Comparison of ENCODE assay signal across 8 mouse cellular contexts in genomic region chr5:137338256-137338655, GRCm38 (mm10). TPM values are rescaled to one million over a fixed set of nuclear protein-coding genes. Genes with fewer than 3 reads are reported as not detected.
DNase-seq lines count a peak whose midpoint lies in the region; ATAC-seq lines count a peak whose summit lies in the region.

No protein-coding gene starts in this region.

- peak overlapping the region; percentile 86 for H3K27ac ChIP-seq in forebrain, embryonic 10.5 days
- peak overlapping the region; percentile 90 for H3K27ac ChIP-seq in heart, embryonic 15.5 days
- H3K27ac ChIP-seq in liver, embryonic 13.5 days, result peak overlapping the region; percentile 55
- H3K27ac ChIP-seq in stomach, embryonic 15.5 days, result peak overlapping the region; percentile 89

- peak; percentile 80 for ATAC-seq in heart, embryonic 15.5 days (replicated peaks; ENCODE audit: insufficient number of reproducible peaks, insufficient read depth, low FRiP score, low read depth)
- peak; percentile 72 for ATAC-seq in liver, embryonic 13.5 days (ENCODE audit: low read depth)
- peak; percentile 82 for ATAC-seq in stomach, embryonic 15.5 days (ENCODE audit: insufficient read depth, low FRiP score, low read depth)

- under 1% methylated on average over 19 of the region's 19 CpGs for WGBS in forebrain, embryonic 10.5 days
- WGBS in heart, embryonic 15.5 days, result under 1% methylated on average over 19 of the region's 19 CpGs
- 0% methylated on average over 19 of the region's 19 CpGs for WGBS in liver, embryonic 13.5 days (ENCODE audit: insufficient replicate concordance)
- under 1% methylated on average over 19 of the region's 19 CpGs for WGBS in stomach, embryonic 15.5 days

- peaks cover 53% of the 10 kb centered on the region for H3K4me1 ChIP-seq in forebrain, embryonic 10.5 days
- peaks cover 25% of the 10 kb centered on the region for H3K4me1 ChIP-seq in heart, embryonic 15.5 days (replicated peaks)
- peaks cover 54% of the 10 kb centered on the region for H3K4me1 ChIP-seq in liver, embryonic 13.5 days (replicated peaks)
- H3K4me1 ChIP-seq in stomach, embryonic 15.5 days, result peaks cover 22% of the 10 kb centered on the region; the same call in 1 of the 2 replicates

- no peaks in the 10 kb centered on the region for H3K9me3 ChIP-seq in forebrain, embryonic 10.5 days
- no peaks in the 10 kb centered on the region for H3K9me3 ChIP-seq in heart, embryonic 15.5 days (replicated peaks)
- no peaks in the 10 kb centered on the region for H3K9me3 ChIP-seq in liver, embryonic 13.5 days (replicated peaks)
- no peaks in the 10 kb centered on the region for H3K9me3 ChIP-seq in stomach, embryonic 15.5 days

- peak overlapping the region; percentile 73 for H3K4me2 ChIP-seq in heart, embryonic 15.5 days
- peak overlapping the region; percentile 82 for H3K4me2 ChIP-seq in liver, embryonic 13.5 days
- peak overlapping the region; percentile 73 for H3K4me2 ChIP-seq in stomach, embryonic 15.5 days

- H3K9ac ChIP-seq in heart, embryonic 15.5 days, result peak overlapping the region; percentile 56
- peak overlapping the region; percentile 71 for H3K9ac ChIP-seq in liver, embryonic 13.5 days
- peak overlapping the region; percentile 48; the same call in 1 of the 2 replicates for H3K9ac ChIP-seq in stomach, embryonic 15.5 days

- H3K4me3 ChIP-seq in forebrain, embryonic 10.5 days, result peak overlapping the region; percentile 50
- peak overlapping the region; percentile 52 for H3K4me3 ChIP-seq in heart, embryonic 15.5 days
- H3K4me3 ChIP-seq in liver, embryonic 13.5 days (replicated peaks), result peak overlapping the region; percentile 60
- H3K4me3 ChIP-seq in stomach, embryonic 15.5 days (replicated peaks), result peak overlapping the region; percentile 42

- no peaks in the 10 kb centered on the region for H3K36me3 ChIP-seq in forebrain, embryonic 10.5 days (replicated peaks)
- H3K36me3 ChIP-seq in heart, embryonic 15.5 days, result no peaks in the 10 kb centered on the region
- no peaks in the 10 kb centered on the region for H3K36me3 ChIP-seq in liver, embryonic 13.5 days
- no peaks in the 10 kb centered on the region for H3K36me3 ChIP-seq in stomach, embryonic 15.5 days

- no peaks in the 10 kb centered on the region for H3K27me3 ChIP-seq in forebrain, embryonic 10.5 days (ENCODE audit: poor library complexity, severe bottlenecking)
- no peaks in the 10 kb centered on the region for H3K27me3 ChIP-seq in heart, embryonic 15.5 days
- H3K27me3 ChIP-seq in liver, embryonic 13.5 days, result peaks cover 8% of the 10 kb centered on the region; the same call in 1 of the 2 replicates
- no peaks in the 10 kb centered on the region for H3K27me3 ChIP-seq in stomach, embryonic 15.5 days (replicated peaks)

- DNase-seq in CD4-positive helper T cell, adult 2 months (ENCODE audit: low read depth, low spot score), result peak; percentile 72
- peak; percentile 64 for DNase-seq in c-Kit-positive CD71-negative TER-119-negative erythroid progenitor cells, embryonic 14.5 days (ENCODE audit: low read depth)
- peak; percentile 83 for DNase-seq in forebrain, embryonic 10.5 days (ENCODE audit: extremely low spot score, low spot score)
- DNase-seq in kidney, postnatal 25 days, result peak; percentile 96 to 97
- peak; percentile 74 for DNase-seq in liver, embryonic 13.5 days
- DNase-seq in neural tube, embryonic 10.5 days (ENCODE audit: extremely low spot score, low spot score), result peak; percentile 85

RNA-seq across cellular contexts. Expression of gene Slc12a9, which starts 4.9 kb away (rescaled TPM):
- 10.6 and 11.8 TPM in 2 replicates for polyA plus RNA-seq in forebrain, embryonic 10.5 days (2016; fragmentation: Nextera tagmentation; extraction: Ambion mirVana)
- polyA plus RNA-seq in heart, embryonic 15.5 days (2015; fragmentation: Nextera tagmentation; extraction: Ambion mirVana), result 6.5 and 10.4 TPM in 2 replicates
- 2.8 and 3.2 TPM in 2 replicates for polyA plus RNA-seq in liver, embryonic 13.5 days (2015; fragmentation: Nextera tagmentation; extraction: Ambion mirVana)
- polyA plus RNA-seq in stomach, embryonic 15.5 days (2015; fragmentation: Nextera tagmentation; extraction: Ambion mirVana), result 13.0 and 14.5 TPM in 2 replicates

RNA-seq across cellular contexts. Expression of gene Ephb4, which starts 11.7 kb away (rescaled TPM):
- polyA plus RNA-seq in forebrain, embryonic 10.5 days (2016; fragmentation: Nextera tagmentation; extraction: Ambion mirVana), result 31.9 and 33.5 TPM in 2 replicates
- 32.9 and 42.9 TPM in 2 replicates for polyA plus RNA-seq in heart, embryonic 15.5 days (2015; fragmentation: Nextera tagmentation; extraction: Ambion mirVana)
- 5.6 and 8.1 TPM in 2 replicates for polyA plus RNA-seq in liver, embryonic 13.5 days (2015; fragmentation: Nextera tagmentation; extraction: Ambion mirVana)
- 35.5 and 41.4 TPM in 2 replicates for polyA plus RNA-seq in stomach, embryonic 15.5 days (2015; fragmentation: Nextera tagmentation; extraction: Ambion mirVana)

RNA-seq across cellular contexts. Expression of gene Trip6, which starts 24.1 kb away (rescaled TPM):
- 70.3 and 73.0 TPM in 2 replicates for polyA plus RNA-seq in forebrain, embryonic 10.5 days (2016; fragmentation: Nextera tagmentation; extraction: Ambion mirVana)
- polyA plus RNA-seq in heart, embryonic 15.5 days (2015; fragmentation: Nextera tagmentation; extraction: Ambion mirVana), result 37.7 and 53.3 TPM in 2 replicates
- polyA plus RNA-seq in liver, embryonic 13.5 days (2015; fragmentation: Nextera tagmentation; extraction: Ambion mirVana), result 10.1 and 10.6 TPM in 2 replicates
- 73.2 and 73.4 TPM in 2 replicates for polyA plus RNA-seq in stomach, embryonic 15.5 days (2015; fragmentation: Nextera tagmentation; extraction: Ambion mirVana)

RNA-seq across cellular contexts. Expression of gene Srrt, which starts 30.8 kb away (rescaled TPM):
- polyA plus RNA-seq in forebrain, embryonic 10.5 days (2016; fragmentation: Nextera tagmentation; extraction: Ambion mirVana), result 205 and 209 TPM in 2 replicates
- polyA plus RNA-seq in heart, embryonic 15.5 days (2015; fragmentation: Nextera tagmentation; extraction: Ambion mirVana), result 70.5 and 95.7 TPM in 2 replicates
- polyA plus RNA-seq in liver, embryonic 13.5 days (2015; fragmentation: Nextera tagmentation; extraction: Ambion mirVana), result 86.7 and 102 TPM in 2 replicates
- 113 and 122 TPM in 2 replicates for polyA plus RNA-seq in stomach, embryonic 15.5 days (2015; fragmentation: Nextera tagmentation; extraction: Ambion mirVana)

RNA-seq across cellular contexts. Expression of gene Ufsp1, which starts 43.8 kb away (rescaled TPM):
- 10.3 and 10.4 TPM in 2 replicates for polyA plus RNA-seq in forebrain, embryonic 10.5 days (2016; fragmentation: Nextera tagmentation; extraction: Ambion mirVana)
- 6.1 and 11.2 TPM in 2 replicates for polyA plus RNA-seq in heart, embryonic 15.5 days (2015; fragmentation: Nextera tagmentation; extraction: Ambion mirVana)
- polyA plus RNA-seq in liver, embryonic 13.5 days (2015; fragmentation: Nextera tagmentation; extraction: Ambion mirVana), result 8.4 TPM in 2 replicates
- polyA plus RNA-seq in stomach, embryonic 15.5 days (2015; fragmentation: Nextera tagmentation; extraction: Ambion mirVana), result 7.8 and 8.7 TPM in 2 replicates

Comparison
In these comparisons a context has a peak if more than half of its experiments do, and no peak if none do; other contexts are left out.
1. Peak in every context shown above with its lines: DNase-seq, ATAC-seq, H3K4me3 ChIP-seq and H3K27ac ChIP-seq.